Mouse (Mus musculus) G1E (cell line): ENCODE measurements around the gene Irf2bp1.

Experiments used
- CTCF ChIP-seq: IDR thresholded peaks from 2 replicates; pipeline ENCODE4 v1.5.1; 2012; ENCODE audit warnings: low read depth, low read length, inconsistent platforms, mixed read lengths
- GATA1 ChIP-seq: IDR thresholded peaks from 2 replicates; pipeline ENCODE4 v1.6.1; 2012; ENCODE audit warnings: borderline replicate concordance, low read length, inconsistent platforms, mixed read lengths
- GATA2 ChIP-seq: IDR thresholded peaks from 2 replicates; pipeline ENCODE4 v1.6.1; 2012; ENCODE audit warnings: low read depth, low read length, inconsistent platforms, borderline replicate concordance
- POLR2AphosphoS5 ChIP-seq: IDR thresholded peaks from 2 replicates; pipeline ENCODE4 v1.6.1; 2012; ENCODE audit warnings: low read depth, low read length, inconsistent platforms; ENCODE audit not compliant: insufficient replicate concordance
- TAL1 ChIP-seq: conservative IDR thresholded peaks from 2 replicates; pipeline ENCODE4 v1.6.1; 2012; ENCODE audit warnings: low read depth, low read length, inconsistent platforms, mixed read lengths

DNA sequence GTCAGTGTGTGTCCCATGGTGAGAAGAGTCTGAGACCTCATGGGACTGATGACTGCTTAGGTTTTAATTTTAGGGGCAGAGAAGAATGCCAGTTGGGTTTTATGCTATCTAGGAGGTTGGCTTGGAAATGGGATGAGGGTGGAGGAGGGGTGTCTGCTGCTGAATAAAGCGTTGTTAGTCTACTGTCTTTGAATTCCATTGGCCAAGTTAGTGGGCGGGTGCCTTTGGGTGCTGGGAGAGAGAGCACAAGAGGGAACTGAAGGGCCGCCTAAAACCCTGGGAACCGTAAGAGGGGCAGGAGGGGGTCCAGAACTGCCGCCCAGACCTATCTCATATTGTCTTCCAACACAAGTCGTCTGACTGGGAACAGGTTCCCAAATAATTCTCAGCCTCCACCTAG lies 15.1 kb upstream of the Irf2bp1 start:
- TF ChIP-seq CTCF, result no peak
- no peak for TF ChIP-seq GATA1
- TF ChIP-seq POLR2AphosphoS5, result no peak
- TF ChIP-seq GATA2, result no peak
- no peak for TF ChIP-seq TAL1
